Comparison of ENCODE assay signal across 19 mouse cellular contexts in the genomic region with DNA sequence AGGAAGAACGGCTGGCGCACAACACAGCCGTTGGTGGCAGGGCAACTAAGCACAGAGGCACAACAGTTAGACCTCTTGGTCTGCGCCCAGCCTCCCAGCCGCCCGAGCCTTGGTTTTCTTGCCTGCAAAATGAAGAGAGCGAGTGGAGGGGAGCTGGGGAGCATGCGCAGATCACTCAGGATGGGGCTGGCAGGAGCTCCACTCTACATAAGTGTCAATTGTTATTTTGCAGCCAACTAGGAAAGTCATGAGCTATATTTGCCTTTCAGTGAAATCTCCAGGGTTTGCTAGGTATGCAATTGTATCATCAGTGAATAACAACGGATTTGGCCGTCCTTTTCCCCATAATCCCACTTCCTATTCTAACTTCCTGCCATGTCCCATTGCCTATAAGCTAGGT. TPM values are rescaled to one million over a fixed set of nuclear protein-coding genes. Genes with fewer than 3 reads are reported as not detected.
DNase-seq lines count a peak whose midpoint lies in the region; ATAC-seq and TF ChIP-seq lines count a peak whose summit lies in the region.
"Had no signal": no experiment of that assay in that cellular context is flagged by ENCODE, and none has a peak within 500 bp of the region (broad histone marks: within the 10 kb centered on the region; RNA-seq: fewer than 3 reads in every experiment).

No protein-coding gene starts in this region.

- no peak for TF ChIP-seq POLR2A in limb, embryonic 14.5 days (IDR thresholded peaks at IDR 0.05; ENCODE audit: borderline replicate concordance, extremely low read depth, insufficient read depth, insufficient read length)

- peak; percentile 45; the same call in 1 of the 2 replicates for ATAC-seq in frontal cortex, adult (ENCODE audit: low TSS enrichment)
- no peak for ATAC-seq in limb, embryonic 14.5 days (ENCODE audit: low FRiP score, low read depth)
- ATAC-seq in midbrain, embryonic 14.5 days (ENCODE audit: low FRiP score, low TSS enrichment): no peak
- ATAC-seq: intestine, embryonic 16.5 days had no signal

- H3K4me1 ChIP-seq in limb, embryonic 14.5 days (ENCODE audit: control insufficient read depth, insufficient read depth, low read length): 0 out of 2 replicates have a peak, but pooled peaks cover 4% of the 10 kb centered on the region
- H3K4me1 ChIP-seq in limb, embryonic 10.5 days: peaks cover 13% of the 10 kb centered on the region
- no peaks in the 10 kb centered on the region for H3K4me1 ChIP-seq in midbrain, embryonic 14.5 days (ENCODE audit: control insufficient read depth, insufficient read depth, low read length)
- H3K4me1 ChIP-seq: midbrain, embryonic 12.5 days had no signal

- H3K27ac ChIP-seq in limb, embryonic 14.5 days (replicated peaks; ENCODE audit: low read depth, low read length): no peak overlapping the region
- H3K27ac ChIP-seq in limb, embryonic 10.5 days: no peak overlapping the region
- no peak overlapping the region for H3K27ac ChIP-seq in midbrain, embryonic 14.5 days (replicated peaks; ENCODE audit: low read depth, low read length)
- H3K27ac ChIP-seq: hindbrain, embryonic 10.5 days; midbrain, embryonic 12.5 days had no signal

- no peak overlapping the region for H3K4me2 ChIP-seq in limb, embryonic 14.5 days (replicated peaks; ENCODE audit: low read depth, low read length, severe bottlenecking)
- H3K4me2 ChIP-seq in midbrain, embryonic 14.5 days (ENCODE audit: low read length): no peak overlapping the region
- H3K4me2 ChIP-seq: midbrain, embryonic 12.5 days had no signal

- H3K9me3 ChIP-seq in limb, embryonic 14.5 days (ENCODE audit: control insufficient read depth, low read length): no peaks in the 10 kb centered on the region
- H3K9me3 ChIP-seq in limb, embryonic 10.5 days (replicated peaks): no peaks in the 10 kb centered on the region
- no peaks in the 10 kb centered on the region for H3K9me3 ChIP-seq in midbrain, embryonic 14.5 days (ENCODE audit: control insufficient read depth, low read length)
- H3K9me3 ChIP-seq: hindbrain, embryonic 10.5 days; midbrain, embryonic 12.5 days had no signal

- no peak overlapping the region for H3K4me3 ChIP-seq in limb, embryonic 14.5 days (replicated peaks; ENCODE audit: low read length)
- H3K4me3 ChIP-seq in limb, embryonic 10.5 days: no peak overlapping the region
- no peak overlapping the region for H3K4me3 ChIP-seq in midbrain, embryonic 14.5 days (replicated peaks; ENCODE audit: low read depth, low read length)
- H3K4me3 ChIP-seq: hindbrain, embryonic 10.5 days; midbrain, embryonic 12.5 days had no signal

- H3K27me3 ChIP-seq in limb, embryonic 14.5 days (ENCODE audit: control insufficient read depth, insufficient read depth, low read length): no peaks in the 10 kb centered on the region
- no peaks in the 10 kb centered on the region for H3K27me3 ChIP-seq in limb, embryonic 10.5 days (ENCODE audit: low read depth, poor library complexity, severe bottlenecking)
- no peaks in the 10 kb centered on the region for H3K27me3 ChIP-seq in midbrain, embryonic 14.5 days (ENCODE audit: control insufficient read depth, insufficient read depth, low read length)
- H3K27me3 ChIP-seq: midbrain, embryonic 12.5 days had no signal

- no peak for DNase-seq in frontal cortex, postnatal 10 days (ENCODE audit: low spot score in 2 of 2)
- DNase-seq in limb, embryonic 14.5 days (ENCODE audit: low spot score): peak; percentile 60
- DNase-seq in limb, embryonic 10.5 days (ENCODE audit: low spot score): no peak
- DNase-seq in heart, adult 8-10 months (ENCODE audit: low spot score): peak; percentile 62
- DNase-seq in layer of hippocampus, postnatal 36 days: peak; percentile 40 to 50
- DNase-seq in midbrain, embryonic 14.5 days: no peak
- DNase-seq: adrenal gland, postnatal 36 days; cerebellum, adult 11-12 months; kidney, postnatal 14 days; liver; right cerebral cortex, postnatal 25 days; thymus, adult 2 months had no signal

- no peak overlapping the region for H3K9ac ChIP-seq in limb, embryonic 14.5 days (ENCODE audit: low read depth, low read length, severe bottlenecking)
- no peak overlapping the region for H3K9ac ChIP-seq in midbrain, embryonic 14.5 days (replicated peaks; ENCODE audit: low read length)
- H3K9ac ChIP-seq: midbrain, embryonic 12.5 days had no signal

- H3K36me3 ChIP-seq in limb, embryonic 14.5 days (ENCODE audit: control insufficient read depth, insufficient read depth, low read length): no peaks in the 10 kb centered on the region
- H3K36me3 ChIP-seq in limb, embryonic 10.5 days: no peaks in the 10 kb centered on the region
- no peaks in the 10 kb centered on the region for H3K36me3 ChIP-seq in midbrain, embryonic 14.5 days (ENCODE audit: control insufficient read depth, insufficient read depth, low read length)
- H3K36me3 ChIP-seq: hindbrain, embryonic 10.5 days; midbrain, embryonic 12.5 days had no signal

- 85% methylated on average over 10 of the region's 10 CpGs for WGBS in limb, embryonic 14.5 days
- 91% methylated on average over 10 of the region's 10 CpGs for WGBS in limb, embryonic 10.5 days
- 93% methylated on average over 10 of the region's 10 CpGs for WGBS in midbrain, embryonic 14.5 days

RNA-seq across cellular contexts. Expression of a gene that starts 51.6 kb away (rescaled TPM):
- polyA plus RNA-seq in limb, embryonic 14.5 days (2012; rRNA removed): 0.06 and 0.09 TPM in 2 replicates
- polyA plus RNA-seq in limb, embryonic 14.5 days (2014; fragmentation: Nextera tagmentation; extraction: Ambion mirVana): not detected in 2 replicates
- polyA plus RNA-seq in limb, embryonic 10.5 days (2016; fragmentation: Nextera tagmentation; extraction: Ambion mirVana): not detected in 2 replicates
- total RNA-seq in heart, adult 8-10 months (2022): not detected
- total RNA-seq in layer of hippocampus, postnatal 36 days (2021): not detected
- not detected in 2 replicates for polyA plus RNA-seq in midbrain, embryonic 14.5 days (2014; fragmentation: Nextera tagmentation; extraction: Ambion mirVana)
- total RNA-seq: adrenal gland, postnatal 36 days; left cerebral cortex, adult 8-10 months had no signal
- polyA plus RNA-seq: embryonic facial prominence, embryonic 11.5 days; hindbrain, embryonic 10.5 days; lung, embryonic 16.5 days; midbrain, embryonic 12.5 days had no signal

Comparison
In these comparisons a context has a peak if more than half of its experiments do, and no peak if none do; other contexts are left out.
1. DNase-seq: peak in limb, embryonic 14.5 days (single experiment), heart, adult 8-10 months (single experiment) and layer of hippocampus, postnatal 36 days (2 of 2); none in frontal cortex, postnatal 10 days (0 of 2), limb, embryonic 10.5 days (single experiment) and midbrain, embryonic 14.5 days (single experiment).